Comparison of ENCODE assay signal across 33 mouse cellular contexts in genomic region chr13:6214189-6214588, GRCm38 (mm10).
"Had no signal": no experiment of that assay in that cellular context is flagged by ENCODE, and none has a peak within 500 bp of the region (broad histone marks: within the 10 kb centered on the region; RNA-seq: fewer than 3 reads in every experiment).

No protein-coding gene starts in this region.

- H3K36me3 ChIP-seq: heart, embryonic 10.5 days; heart, embryonic 12.5 days; heart, embryonic 13.5 days; heart, embryonic 15.5 days; hindbrain, embryonic 10.5 days; hindbrain, embryonic 12.5 days; hindbrain, embryonic 13.5 days; hindbrain, embryonic 15.5 days; kidney, embryonic 15.5 days had no signal

- H3K27ac ChIP-seq: heart, embryonic 10.5 days; heart, embryonic 13.5 days; heart, embryonic 15.5 days; hindbrain, embryonic 10.5 days; hindbrain, embryonic 12.5 days; hindbrain, embryonic 13.5 days; hindbrain, embryonic 14.5 days; hindbrain, embryonic 15.5 days; hindbrain, postnatal 0 days; kidney, embryonic 15.5 days; kidney, postnatal 0 days; layer of hippocampus, adult 2 months; left cerebral cortex, adult 2 months had no signal

- H3K4me1 ChIP-seq: heart, embryonic 10.5 days; heart, embryonic 12.5 days; heart, embryonic 13.5 days; heart, embryonic 15.5 days; hindbrain, embryonic 10.5 days; hindbrain, embryonic 12.5 days; hindbrain, embryonic 13.5 days; hindbrain, embryonic 15.5 days; kidney, embryonic 15.5 days had no signal

- H3K4me2 ChIP-seq: heart, embryonic 11.5 days; heart, embryonic 12.5 days; heart, embryonic 13.5 days; heart, embryonic 15.5 days; hindbrain, embryonic 12.5 days; hindbrain, embryonic 13.5 days; hindbrain, embryonic 14.5 days; hindbrain, embryonic 15.5 days; kidney, embryonic 15.5 days had no signal

- H3K4me3 ChIP-seq: heart, embryonic 10.5 days; heart, embryonic 12.5 days; heart, embryonic 13.5 days; heart, embryonic 15.5 days; hindbrain, embryonic 10.5 days; hindbrain, embryonic 12.5 days; hindbrain, embryonic 13.5 days; hindbrain, embryonic 15.5 days; kidney, embryonic 15.5 days; layer of hippocampus, adult 2 months; left cerebral cortex, adult 2 months had no signal

- ATAC-seq: hindbrain, embryonic 16.5 days; hindbrain, postnatal 0 days; inflammation-experienced regulatory T-cells, adult 6 months had no signal

- DNase-seq: heart, postnatal 10 days; heart, postnatal 14 days; heart, postnatal 36 days; heart, postnatal 4 days; kidney, adult 11 months; kidney, adult 18-20 months; kidney, adult 2 months; kidney, adult 8-10 months; kidney, adult 9 months; kidney, postnatal 10 days; kidney, postnatal 14 days; kidney, postnatal 25 days; kidney, postnatal 36 days; kidney, postnatal 4 days; layer of hippocampus, adult 9-11 months; layer of hippocampus, postnatal 36 days had no signal

- H3K9me3 ChIP-seq: heart, embryonic 10.5 days; heart, embryonic 12.5 days; heart, embryonic 13.5 days; heart, embryonic 15.5 days; hindbrain, embryonic 10.5 days; hindbrain, embryonic 12.5 days; hindbrain, embryonic 13.5 days; hindbrain, embryonic 15.5 days; kidney, embryonic 15.5 days had no signal

- H3K27me3 ChIP-seq: heart, embryonic 12.5 days; heart, embryonic 13.5 days; heart, embryonic 15.5 days; hindbrain, embryonic 12.5 days; hindbrain, embryonic 13.5 days; hindbrain, embryonic 15.5 days; kidney, embryonic 15.5 days had no signal

- H3K9ac ChIP-seq: heart, embryonic 12.5 days; heart, embryonic 13.5 days; heart, embryonic 15.5 days; hindbrain, embryonic 12.5 days; hindbrain, embryonic 13.5 days; hindbrain, embryonic 14.5 days; hindbrain, embryonic 15.5 days; kidney, embryonic 15.5 days had no signal
